Mouse (Mus musculus) left cerebral cortex, adult 2 months (tissue): Measurements from ENCODE around the gene Lif. TPM values are rescaled to one million over a fixed set of nuclear protein-coding genes. Genes with fewer than 3 reads are reported as not detected.

Source experiments
- DNase-seq, 2 experiments: peaks; one replicate each; pipeline ENCODE4 v3.0.0; 2021 to 2022; ENCODE audit warnings: low spot score in 2 of 2, mixed read lengths in 1 of 2; ENCODE audit errors: extremely low spot score in 1 of 2
- H3K27ac ChIP-seq: fragments of 200-600 bp; 2 replicates; pipeline ENCODE4 v1.8.1; 2022
- H3K4me3 ChIP-seq: fragments of 200-600 bp; 2 replicates; pipeline ENCODE4 v1.8.1; 2022
- CTCF ChIP-seq: fragments of 200-600 bp; IDR thresholded peaks from 2 replicates; pipeline ENCODE4 v1.8.1; 2022; ENCODE audit warnings: antibody characterized with exemption, mild to moderate bottlenecking, moderate library complexity
- intact Hi-C: fragments of 180-260 bp; cut with DNase I; formaldehyde crosslinking; loops from one replicate; pipeline ENCODE4 v1.15.1; 2025
- total RNA-seq, 2 experiments: library from RNA; stranded (reverse); gene quantifications; 2 replicates each; pipeline ENCODE4 v1.2.3; 2021

Lif gene
- total RNA-seq, 2 experiments from 2014 or later = 0.70 to 1.2 TPM

DNA sequence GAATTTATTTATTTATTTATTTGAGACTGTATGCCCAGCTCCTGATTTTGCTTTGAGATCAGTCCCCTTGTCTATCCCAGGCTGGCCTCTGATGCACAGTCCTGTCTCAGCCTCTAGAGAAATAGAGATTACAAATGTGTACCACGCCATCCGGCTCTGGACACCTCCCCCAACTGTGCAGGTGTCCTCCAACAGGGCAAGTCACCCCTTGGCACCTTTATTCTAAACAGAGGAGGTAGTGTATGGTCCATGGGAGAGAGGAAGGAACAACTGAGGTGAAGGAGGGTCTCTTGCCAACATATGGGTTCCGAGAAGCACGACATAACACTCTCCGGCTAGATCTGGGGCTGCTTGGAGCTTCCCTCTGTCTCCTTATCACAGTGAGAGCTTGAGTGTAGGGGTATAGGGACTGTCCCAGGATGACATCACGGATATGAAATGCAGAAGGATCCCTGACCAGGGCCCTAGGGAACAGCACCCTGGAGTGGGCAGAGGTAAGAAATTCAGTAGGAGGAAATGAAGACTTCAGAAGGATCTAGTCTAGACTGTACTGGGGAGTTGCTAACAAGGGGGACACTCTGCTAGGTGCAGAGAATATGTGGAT, 22.2 kb upstream of the Lif start:
- intact Hi-C loops = no loop called here
- TF ChIP-seq CTCF = no peak
- no peak overlapping the region for H3K27ac ChIP-seq

DNA sequence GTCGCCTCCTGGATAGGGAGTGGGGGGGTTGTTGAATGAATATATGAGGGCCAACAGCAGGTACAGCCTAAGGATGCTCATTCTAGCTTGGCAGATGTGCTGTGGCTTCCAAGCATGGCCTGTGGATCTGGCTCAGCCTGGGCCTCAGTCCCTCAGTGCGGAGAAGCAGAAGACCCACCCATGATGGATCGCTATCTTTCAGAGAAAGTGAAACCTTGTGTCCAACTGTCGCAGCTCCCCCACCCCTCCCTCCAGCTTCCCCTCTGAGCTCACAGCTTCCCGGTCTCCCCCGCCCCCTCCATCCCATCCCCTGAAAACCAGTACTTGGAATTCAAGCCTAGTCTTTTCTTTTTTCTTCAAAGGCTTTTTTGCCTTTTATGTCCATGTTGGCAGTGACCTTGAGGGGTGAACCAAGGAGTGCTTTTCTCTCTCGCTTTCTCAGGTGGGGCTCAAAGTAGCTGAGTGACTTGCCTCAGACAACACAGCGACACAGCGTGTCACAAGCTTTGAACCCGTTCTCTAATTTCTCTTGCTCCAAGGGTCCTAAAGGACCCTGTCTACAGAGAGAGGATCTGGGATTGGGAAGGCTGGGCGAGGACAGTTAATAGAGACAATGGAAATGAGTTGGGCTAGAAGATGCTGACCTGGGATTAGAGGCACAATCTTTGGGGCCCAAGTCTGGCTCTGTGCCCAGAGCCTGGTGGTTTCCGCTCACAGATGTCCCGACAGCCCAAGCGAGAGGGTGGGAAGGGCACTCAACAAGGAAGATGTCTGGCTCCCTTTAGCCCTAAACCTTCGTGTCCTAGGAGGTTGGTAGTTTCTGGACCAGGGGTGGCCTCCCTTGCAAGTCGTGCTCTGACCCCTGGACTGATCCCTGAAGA, 21.5 kb upstream of the Lif start, which contains the start of gene Osm:
Gene Osm (plus strand): TSS at position 756 of the 881 bp plus-strand sequence.
- TF ChIP-seq CTCF = no peak
- H3K27ac ChIP-seq = no peak within 1 kb of the TSS
- intact Hi-C loops = no loop called here
- H3K4me3 ChIP-seq = no peak within 1 kb of the TSS
- no peak for DNase-seq

More for the DNA sequence above, 22.2 kb upstream of the Lif start:
- no peak for DNase-seq
- no peak overlapping the region for H3K4me3 ChIP-seq

DNA sequence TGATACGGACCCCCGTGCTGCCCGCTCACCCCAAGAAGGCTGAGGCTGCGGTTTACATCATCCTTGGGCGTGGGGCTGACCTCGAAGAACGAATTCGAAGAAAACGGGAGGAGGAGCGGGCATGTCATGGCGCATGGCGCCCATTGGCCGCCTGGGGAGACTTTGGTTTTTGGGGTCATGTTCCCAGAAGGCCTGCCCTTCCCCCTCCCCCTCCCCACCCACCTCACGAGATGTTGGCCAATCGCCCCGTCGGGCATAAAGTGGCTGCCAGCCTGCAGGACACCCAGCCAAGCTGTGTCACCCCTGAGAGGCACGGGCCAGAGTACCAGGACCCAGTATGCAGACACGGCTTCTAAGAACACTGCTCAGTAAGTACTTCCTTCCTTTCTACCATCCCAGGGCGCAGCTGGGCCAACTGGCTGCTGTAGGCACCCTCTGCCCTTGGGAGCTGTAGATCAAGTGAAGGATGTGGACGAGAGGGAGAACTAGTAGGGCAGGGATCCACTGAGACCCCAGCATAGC, 20.8 kb upstream of the Lif start:
- no peak for DNase-seq
- intact Hi-C loops = no loop called here
- H3K4me3 ChIP-seq = no peak overlapping the region
- no peak for TF ChIP-seq CTCF
- no peak overlapping the region for H3K27ac ChIP-seq

- no peak for DNase-seq
- TF ChIP-seq CTCF = no peak
- intact Hi-C loops = no loop called here
- Histone ChIP-seq H3K4me3 (no peak overlapping the region), H3K27ac (no peak overlapping the region)
Measured at GRCm38 (mm10) chr11:4237389-4237912, 19.9 kb upstream of the Lif start.

DNA sequence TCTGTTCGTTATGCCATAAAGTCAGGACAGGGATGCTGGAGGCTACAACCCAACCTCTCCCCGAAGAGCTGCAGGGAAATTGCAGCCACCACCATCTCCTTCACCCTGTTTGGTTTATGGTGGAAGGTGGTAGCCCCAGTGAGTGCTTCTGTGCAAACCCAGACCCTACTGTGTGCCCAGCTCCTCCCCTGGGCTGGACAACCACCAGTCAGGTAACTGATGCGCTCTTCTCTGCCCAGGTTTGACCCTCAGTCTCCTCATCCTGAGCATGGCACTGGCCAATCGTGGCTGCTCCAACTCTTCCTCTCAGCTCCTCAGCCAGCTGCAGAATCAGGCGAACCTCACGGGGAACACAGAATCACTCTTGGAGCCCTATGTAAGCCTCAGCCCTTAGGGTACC, 19.2 kb upstream of the Lif start:
- intact Hi-C loops = no loop called here
- H3K27ac ChIP-seq = no peak overlapping the region
- no peak for TF ChIP-seq CTCF
- DNase-seq = no peak
- no peak overlapping the region for H3K4me3 ChIP-seq

DNA sequence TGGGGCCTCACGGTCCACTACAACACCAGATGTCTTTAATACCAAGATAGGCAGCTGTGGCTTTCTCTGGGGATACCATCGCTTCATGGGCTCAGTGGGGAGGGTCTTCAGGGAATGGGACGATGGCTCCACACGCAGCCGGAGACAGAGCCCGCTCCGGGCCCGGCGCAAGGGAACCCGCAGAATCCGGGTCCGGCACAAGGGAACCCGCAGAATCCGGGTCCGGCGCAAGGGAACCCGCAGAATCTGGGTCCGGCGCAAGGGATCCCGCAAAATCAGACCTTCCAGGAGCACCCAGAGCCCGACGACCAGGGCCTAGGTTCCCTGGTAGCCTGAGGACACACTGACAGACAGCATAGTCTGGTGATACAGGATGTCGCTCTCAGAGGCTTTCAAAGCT, 17.7 kb upstream of the Lif start:
- Histone ChIP-seq H3K27ac (no peak overlapping the region), H3K4me3 (no peak overlapping the region)
- no peak for TF ChIP-seq CTCF
- intact Hi-C loops = no loop called here
- no peak for DNase-seq

DNA sequence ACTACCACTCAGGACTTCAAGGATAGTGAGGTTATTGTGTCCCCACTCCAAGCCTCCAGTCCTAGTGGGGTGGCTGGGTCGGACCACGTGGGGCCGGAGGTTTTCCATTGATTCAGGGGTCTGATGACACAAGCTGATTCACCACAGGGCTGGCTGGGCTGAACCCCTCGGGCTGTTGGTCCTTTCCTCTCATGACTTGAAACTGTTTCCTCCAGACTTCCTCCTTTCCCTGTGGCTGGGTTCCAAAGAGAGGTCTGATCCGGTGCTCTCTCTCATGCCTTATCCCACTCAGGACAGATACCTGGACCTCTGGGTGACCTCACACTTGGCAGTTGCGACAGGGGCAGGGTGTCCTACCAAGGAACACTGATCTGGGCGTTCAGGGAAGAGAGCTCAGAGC, 17.2 kb upstream of the Lif start:
- H3K27ac ChIP-seq = no peak overlapping the region
- TF ChIP-seq CTCF = no peak
- no peak overlapping the region for H3K4me3 ChIP-seq
- DNase-seq = no peak
- intact Hi-C loops = no loop called here

DNA sequence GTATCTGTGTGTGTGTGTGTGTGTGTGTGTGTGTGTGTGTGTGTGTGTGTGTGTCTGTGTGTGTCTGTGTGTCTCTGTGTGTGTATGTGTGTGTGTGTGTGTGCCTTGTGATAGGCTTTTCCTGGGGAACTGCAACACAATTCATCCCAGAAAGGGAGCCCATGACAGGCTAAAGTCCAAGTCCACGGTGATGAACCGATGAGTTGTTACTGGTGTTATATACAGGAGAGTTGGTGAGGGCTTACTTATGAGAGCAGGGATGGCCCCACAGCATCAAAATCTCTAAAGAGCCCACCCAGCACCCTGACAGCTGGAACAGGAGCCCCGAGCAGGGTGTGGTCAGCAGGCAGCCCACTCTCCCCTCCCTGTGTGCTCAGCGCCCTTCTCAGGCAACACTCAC, 16.2 kb upstream of the Lif start:
- TF ChIP-seq CTCF = no peak
- intact Hi-C loops = no loop called here
- Histone ChIP-seq H3K27ac (no peak overlapping the region), H3K4me3 (no peak overlapping the region)
- DNase-seq = no peak

GRCm38 (mm10) chr11:4246126-4246525, 11.2 kb upstream of the Lif start:
- TF ChIP-seq CTCF = no peak
- Histone ChIP-seq H3K4me3 (no peak overlapping the region), H3K27ac (no peak overlapping the region)
- intact Hi-C loops = no loop called here
- DNase-seq = no peak

GRCm38 (mm10) chr11:4246623-4247022, 10.7 kb upstream of the Lif start:
- no peak overlapping the region for H3K4me3 ChIP-seq
- intact Hi-C loops = no loop called here
- no peak for DNase-seq
- no peak for TF ChIP-seq CTCF
- H3K27ac ChIP-seq = no peak overlapping the region

- Histone ChIP-seq H3K4me3 (no peak overlapping the region), H3K27ac (no peak overlapping the region)
- intact Hi-C loops = no loop called here
- TF ChIP-seq CTCF = no peak
- no peak for DNase-seq
Measured at GRCm38 (mm10) chr11:4247201-4247959, 10.0 kb upstream of the Lif start.

DNA sequence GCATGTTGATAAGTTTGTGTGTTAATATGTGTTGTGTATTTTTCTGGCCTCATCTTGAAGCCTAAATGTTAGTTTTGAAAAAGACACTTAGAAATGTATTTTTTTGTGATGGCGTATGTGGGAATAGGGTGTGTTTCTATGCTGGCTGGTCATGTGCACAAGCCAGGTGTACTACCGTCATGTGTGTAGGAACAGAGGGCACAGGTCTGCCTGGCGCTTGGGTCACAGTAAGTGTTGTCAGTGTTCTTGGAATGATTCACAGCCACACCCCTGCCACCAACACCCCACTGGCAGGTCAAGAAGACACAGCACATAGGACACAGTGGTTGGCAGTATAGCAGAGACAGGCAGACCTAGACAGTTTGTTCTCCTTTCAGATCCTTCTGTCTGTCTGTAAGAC, 8.2 kb upstream of the Lif start:
- H3K4me3 ChIP-seq = no peak overlapping the region
- no peak for DNase-seq
- intact Hi-C loops = no loop called here
- H3K27ac ChIP-seq = no peak overlapping the region
- TF ChIP-seq CTCF = no peak
